Mouse (Mus musculus) erythroblast, embryonic 14.5 days (primary cell): ENCODE data around the gene Vwf.

ENCODE experiments used
- GATA1 ChIP-seq: IDR thresholded peaks from 2 replicates; pipeline ENCODE4 v1.6.1; 2012; ENCODE audit warnings: low read length, inconsistent platforms, mixed read lengths
- TAL1 ChIP-seq: IDR thresholded peaks from 3 replicates; pipeline ENCODE4 v1.6.1; 2012; ENCODE audit warnings: low read length, inconsistent platforms, mixed read lengths

DNA sequence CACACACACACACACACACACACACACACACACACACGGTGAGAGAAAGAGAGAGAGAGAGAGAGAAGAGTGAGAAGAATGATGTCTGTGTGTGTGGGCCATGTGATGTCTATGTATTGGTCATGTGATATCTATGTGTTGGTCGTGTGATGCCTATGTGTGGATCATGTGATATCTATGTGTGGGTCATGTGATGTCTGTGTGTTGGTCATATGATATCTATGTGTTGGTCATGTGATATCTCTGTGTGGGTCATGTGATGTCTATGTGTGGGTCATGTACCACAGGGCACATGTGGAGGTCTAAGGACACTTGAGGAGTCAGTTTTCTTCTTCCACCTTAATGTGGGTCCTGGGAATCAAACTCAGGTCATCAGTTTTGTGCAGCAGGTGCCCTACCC, 33.3 kb downstream of the Vwf start:
- TF ChIP-seq TAL1 (no peak), GATA1 (no peak)
